Mouse (Mus musculus): ENCODE measurements around the gene Slc50a1. TPM values are rescaled to one million over a fixed set of nuclear protein-coding genes. Genes with fewer than 3 reads are reported as not detected.
A peak's percentile ranks its signal among the peaks of the same experiment; 100 is the strongest.

Slc50a1 gene
- total and polyA plus RNA-seq, 3 experiments: 41.8 to 56.0 (median 50.9) TPM

DNA sequence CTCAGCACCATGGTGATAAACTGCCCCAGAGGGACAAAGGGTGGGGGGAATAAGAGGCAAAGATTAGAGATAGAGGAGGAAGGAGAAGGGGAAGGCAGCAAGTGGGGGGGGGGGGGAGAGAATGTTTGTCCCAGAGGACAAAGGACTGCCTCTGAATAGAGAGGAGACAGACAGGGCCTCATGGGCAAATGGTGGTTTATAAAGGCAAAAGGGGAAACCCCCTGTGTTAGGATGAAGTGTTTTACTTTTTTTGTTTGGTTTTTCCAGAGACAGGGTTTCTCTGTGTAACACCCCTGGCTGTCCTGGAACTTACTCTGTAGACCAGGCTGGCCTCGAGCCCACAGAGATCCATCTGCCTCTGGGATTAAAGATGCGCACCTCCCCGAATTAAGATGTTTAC lies 10.2 kb downstream of the Slc50a1 start:
- in situ Hi-C loops (cut with MboI; ENCODE audit: low pct_ligation_motif_present, low pct_unique_long_range_greater_than_20kb, low sequenced_read_pairs): no loop called here
- Histone ChIP-seq H3K4me2 (ENCODE audit: insufficient read depth, low read depth, poor library complexity, severe bottlenecking) (peak overlapping the region; percentile 81), H3K36me3 (replicated peaks in 1 of 2; ENCODE audit: control insufficient read depth in 1 of 2, insufficient read depth in 1 of 2, low read length in 1 of 2) (no peaks in the 10 kb centered on the region), H3K27ac (ENCODE audit: insufficient read depth, low read depth) (no peak overlapping the region), H3K79me2 (replicated peaks; ENCODE audit: control insufficient read depth, extremely low read depth, insufficient read depth, poor library complexity, severe bottlenecking) (no peaks in the 10 kb centered on the region), H3K4me1 (ENCODE audit: control insufficient read depth in 1 of 2, insufficient read depth in 2 of 2) (peaks cover 6 to 19% of the 10 kb centered on the region in 2 experiments), H3K27me3 (replicated peaks) (peaks cover 3% of the 10 kb centered on the region), H3K4me3 (replicated peaks in 1 of 3; ENCODE audit: low read depth in 2 of 3, low read length in 2 of 3, poor library complexity in 1 of 3) (no peak overlapping the region), H3K9me3 (replicated peaks; ENCODE audit: low read length) (no peaks in the 10 kb centered on the region), H3K9ac (ENCODE audit: insufficient read depth, low read depth) (no peak overlapping the region)
- DNase-seq (ENCODE audit: extremely low read depth): no peak
- dilution Hi-C loops (cut with MboI; ENCODE audit: extremely low pct_ligation_motif_present, extremely low pct_unique_long_range_greater_than_20kb, low sequenced_read_pairs): no loop called here
- TF ChIP-seq TCF12 (IDR thresholded peaks at IDR 0.05; ENCODE audit: low read depth, low read length) (no peak), PAX5 (IDR thresholded peaks at IDR 0.05; ENCODE audit: low read length) (no peak), ETS1 (conservative IDR thresholded peaks at IDR 0.05; ENCODE audit: low read depth, low read length) (0 out of 2 replicates have a peak, but pooled peaks have one; percentile 10), IRF4 (IDR thresholded peaks at IDR 0.05; ENCODE audit: low read depth, low read length) (0 out of 2 replicates have a peak, but pooled peaks have one; percentile 28), EP300 (IDR thresholded peaks at IDR 0.05; ENCODE audit: low read length) (peak; percentile 49; the same call in 1 of the 2 replicates), MAZ (IDR thresholded peaks at IDR 0.05; ENCODE audit: low read depth, low read length) (0 out of 2 replicates have a peak, but pooled peaks have one; percentile 51), ZNF384 (IDR thresholded peaks at IDR 0.05; ENCODE audit: low read depth, low read length) (peak; percentile 55; the same call in 1 of the 2 replicates), JUN (IDR thresholded peaks at IDR 0.05; ENCODE audit: insufficient read depth, low read depth, low read length) (no peak), BHLHE40 (IDR thresholded peaks at IDR 0.05; ENCODE audit: low read depth, low read length) (no peak), E2F4 (IDR thresholded peaks at IDR 0.05; ENCODE audit: insufficient replicate concordance, low read depth, low read length) (no peak)

DNA sequence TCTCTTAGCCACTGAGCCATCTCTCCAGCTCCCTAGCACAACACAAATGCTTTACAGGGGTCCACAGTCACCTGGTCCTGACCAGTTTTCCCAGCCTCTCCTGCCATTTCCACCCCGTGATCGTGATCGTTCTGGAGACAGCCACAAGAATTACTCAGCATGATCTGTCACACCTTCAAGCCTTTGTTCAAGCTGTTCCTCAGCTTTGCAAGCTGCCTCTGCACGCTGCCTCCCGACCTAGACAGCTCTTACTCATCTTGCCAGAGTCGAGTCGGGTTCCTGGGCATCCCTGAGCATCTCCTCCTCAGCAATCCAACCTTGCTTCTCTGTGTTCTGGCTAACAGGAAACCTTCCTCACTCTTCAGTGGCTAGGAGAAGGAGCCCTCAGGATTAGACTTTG lies 11.3 kb downstream of the Slc50a1 start, which contains the start of gene Dpm3:
Dpm3 (plus strand) TSS at position 283 of the 400 bp plus-strand sequence.
- DNase-seq (ENCODE audit: extremely low read depth): no peak
- H3K36me3 ChIP-seq (replicated peaks in 1 of 2; ENCODE audit: control insufficient read depth in 1 of 2, insufficient read depth in 1 of 2, low read length in 1 of 2): no peaks in the 10 kb centered on the region
- dilution Hi-C loops (cut with MboI; ENCODE audit: extremely low pct_ligation_motif_present, extremely low pct_unique_long_range_greater_than_20kb, low sequenced_read_pairs): no loop called here
- no peak within 1 kb of the TSS for H3K9ac ChIP-seq (ENCODE audit: insufficient read depth, low read depth)
- H3K4me1 ChIP-seq (ENCODE audit: control insufficient read depth in 1 of 2, insufficient read depth in 2 of 2): peaks cover 6 to 19% of the 10 kb centered on the region in 2 experiments
- H3K4me2 ChIP-seq (ENCODE audit: insufficient read depth, low read depth, poor library complexity, severe bottlenecking): peak within 1 kb of the TSS; percentile 81; the same call in 1 of the 2 replicates
- no peak within 1 kb of the TSS for H3K27ac ChIP-seq (ENCODE audit: insufficient read depth, low read depth)
- no peaks in the 10 kb centered on the region for H3K79me2 ChIP-seq (replicated peaks; ENCODE audit: control insufficient read depth, extremely low read depth, insufficient read depth, poor library complexity, severe bottlenecking)
- peaks cover 2% of the 10 kb centered on the region for H3K27me3 ChIP-seq (replicated peaks)
- in situ Hi-C loops (cut with MboI; ENCODE audit: low pct_ligation_motif_present, low pct_unique_long_range_greater_than_20kb, low sequenced_read_pairs): no loop called here
- no peak within 1 kb of the TSS for H3K4me3 ChIP-seq (replicated peaks in 1 of 3; ENCODE audit: low read depth in 2 of 3, low read length in 2 of 3, poor library complexity in 1 of 3)
- peaks cover 2% of the 10 kb centered on the region for H3K9me3 ChIP-seq (replicated peaks; ENCODE audit: low read length)
- TF ChIP-seq MXI1 (IDR thresholded peaks at IDR 0.05; ENCODE audit: low read depth, low read length): no peak

DNA sequence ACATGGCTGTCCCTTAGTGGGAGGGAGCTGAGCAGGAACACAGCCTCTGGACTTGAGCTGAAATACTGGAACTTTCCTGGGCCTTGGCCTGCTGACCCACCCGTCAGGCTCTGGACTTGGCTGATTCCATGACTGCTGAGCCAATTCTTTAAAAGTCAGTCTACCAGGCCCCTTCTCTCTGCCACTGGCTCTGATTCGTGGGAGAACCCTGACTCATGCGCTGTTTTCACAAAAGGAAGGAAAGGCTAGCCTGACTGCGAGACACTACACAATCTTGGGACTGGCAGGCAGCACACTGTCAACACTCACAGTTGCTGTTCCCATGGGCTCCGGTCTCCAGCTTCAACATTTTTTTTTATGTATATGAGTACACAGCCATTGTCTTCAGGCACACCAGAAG lies 14.2 kb downstream of the Slc50a1 start:
- dilution Hi-C loops (cut with MboI; ENCODE audit: extremely low pct_ligation_motif_present, extremely low pct_unique_long_range_greater_than_20kb, low sequenced_read_pairs): no loop called here
- no peaks in the 10 kb centered on the region for H3K79me2 ChIP-seq (replicated peaks; ENCODE audit: control insufficient read depth, extremely low read depth, insufficient read depth, poor library complexity, severe bottlenecking)

More for the DNA sequence above, 14.2 kb downstream of the Slc50a1 start:
- Histone ChIP-seq H3K4me3 (replicated peaks in 1 of 3; ENCODE audit: low read depth in 2 of 3, low read length in 2 of 3, poor library complexity in 1 of 3) (no peak overlapping the region), H3K9ac (ENCODE audit: insufficient read depth, low read depth) (no peak overlapping the region), H3K27me3 (replicated peaks) (peaks cover 2% of the 10 kb centered on the region), H3K27ac (ENCODE audit: insufficient read depth, low read depth) (no peak overlapping the region), H3K4me1 (ENCODE audit: control insufficient read depth in 1 of 2, insufficient read depth in 2 of 2) (peaks cover 11 to 32% of the 10 kb centered on the region in 2 experiments), H3K9me3 (replicated peaks; ENCODE audit: low read length) (peaks cover 5% of the 10 kb centered on the region), H3K36me3 (replicated peaks in 1 of 2; ENCODE audit: control insufficient read depth in 1 of 2, insufficient read depth in 1 of 2, low read length in 1 of 2) (no peaks in the 10 kb centered on the region), H3K4me2 (ENCODE audit: insufficient read depth, low read depth, poor library complexity, severe bottlenecking) (no peak overlapping the region)
- no peak for TF ChIP-seq ZNF384 (IDR thresholded peaks at IDR 0.05; ENCODE audit: low read depth, low read length)
- no peak for DNase-seq (ENCODE audit: extremely low read depth)
- in situ Hi-C loops (cut with MboI; ENCODE audit: low pct_ligation_motif_present, low pct_unique_long_range_greater_than_20kb, low sequenced_read_pairs): no loop called here

Measured in CH12.LX (cell line).